Mouse (Mus musculus) spleen, postnatal 10 days (tissue): ENCODE measurements around the gene Obsl1.

Experiments
- DNase-seq, 2 experiments: peaks; one replicate each; pipeline ENCODE4 v3.0.0; 2021 to 2022; ENCODE audit warnings: low spot score in 2 of 2

Obsl1 gene

GRCm38 (mm10) chr1:75455433-75455832, 50.8 kb downstream of the Obsl1 start:
- no peak for DNase-seq

GRCm38 (mm10) chr1:75451900-75452299, 54.4 kb downstream of the Obsl1 start:
- DNase-seq = no peak

GRCm38 (mm10) chr1:75450314-75451005, 55.8 kb downstream of the Obsl1 start, which contains the start of gene Asic4:
Gene Asic4 (plus strand): TSS chr1:75450436.
- DNase-seq = peak in 1 of 2 experiments; percentile 51

- no peak for DNase-seq
Observed at GRCm38 (mm10) chr1:75449377-75450135, 56.7 kb downstream of the Obsl1 start.

GRCm38 (mm10) chr1:75448937-75449336, 57.3 kb downstream of the Obsl1 start:
- no peak for DNase-seq

GRCm38 (mm10) chr1:75448052-75448431, 58.2 kb downstream of the Obsl1 start:
- DNase-seq = no peak

GRCm38 (mm10) chr1:75447265-75448051, 58.8 kb downstream of the Obsl1 start:
- DNase-seq = no peak

GRCm38 (mm10) chr1:75446656-75447055, 59.6 kb downstream of the Obsl1 start:
- no peak for DNase-seq

- peak; percentile 63 to 86 for DNase-seq
Observed at GRCm38 (mm10) chr1:75445751-75446611, 60.3 kb downstream of the Obsl1 start.

GRCm38 (mm10) chr1:75445141-75445701, 61.0 kb downstream of the Obsl1 start:
- no peak for DNase-seq

- no peak for DNase-seq
Observed at GRCm38 (mm10) chr1:75444208-75444607, 62.0 kb downstream of the Obsl1 start.

- no peak for DNase-seq
Observed at GRCm38 (mm10) chr1:75443247-75444024, 62.8 kb downstream of the Obsl1 start.

- no peak for DNase-seq
Observed at GRCm38 (mm10) chr1:75442811-75443210, 63.4 kb downstream of the Obsl1 start.

- DNase-seq = no peak
Observed at GRCm38 (mm10) chr1:75442171-75442570, 64.1 kb downstream of the Obsl1 start.

- no peak for DNase-seq
Observed at GRCm38 (mm10) chr1:75441471-75441996, 64.7 kb downstream of the Obsl1 start.

- DNase-seq = no peak
Observed at GRCm38 (mm10) chr1:75440661-75441060, 65.6 kb downstream of the Obsl1 start.

GRCm38 (mm10) chr1:75438782-75439181, 67.5 kb downstream of the Obsl1 start:
- no peak for DNase-seq

GRCm38 (mm10) chr1:75435475-75436328, 70.5 kb downstream of the Obsl1 start, which contains the start of gene Gmppa:
Gene Gmppa (plus strand): TSS chr1:75435930.
- DNase-seq = peak; percentile 29 to 78
